Comparison of ENCODE assay signal across 7 mouse cellular contexts in genomic region chr8:119862749-119863148, GRCm38 (mm10). TPM values are rescaled to one million over a fixed set of nuclear protein-coding genes. Genes with fewer than 3 reads are reported as not detected.
DNase-seq lines count a peak whose midpoint lies in the region; ATAC-seq and TF ChIP-seq lines count a peak whose summit lies in the region.

No protein-coding gene starts in this region.

- no peaks in the 10 kb centered on the region for H3K9me3 ChIP-seq in lung, postnatal 0 days (ENCODE audit: low read length)
- H3K9me3 ChIP-seq in embryonic facial prominence, embryonic 15.5 days (replicated peaks): no peaks in the 10 kb centered on the region
- no peaks in the 10 kb centered on the region for H3K9me3 ChIP-seq in limb, embryonic 11.5 days (ENCODE audit: control insufficient read depth, low read length)
- no peaks in the 10 kb centered on the region for H3K9me3 ChIP-seq in stomach, embryonic 15.5 days

- H3K4me3 ChIP-seq in lung, postnatal 0 days (ENCODE audit: low read depth, low read length): peak overlapping the region; percentile 70
- peak overlapping the region; percentile 81 for H3K4me3 ChIP-seq in embryonic facial prominence, embryonic 15.5 days (replicated peaks)
- peak overlapping the region; percentile 74 for H3K4me3 ChIP-seq in limb, embryonic 11.5 days (ENCODE audit: low read depth, low read length)
- peak overlapping the region; percentile 81 for H3K4me3 ChIP-seq in stomach, embryonic 15.5 days (replicated peaks)

- TF ChIP-seq EP300 in lung, postnatal 0 days (IDR thresholded peaks at IDR 0.05): no peak

- 0 out of 2 replicates have a peak, but pooled peaks have one; percentile 0 for ATAC-seq in lung, postnatal 0 days
- no peak for ATAC-seq in embryonic facial prominence, embryonic 15.5 days (ENCODE audit: insufficient number of reproducible peaks, low FRiP score, low TSS enrichment, low read depth)
- no peak for ATAC-seq in limb, embryonic 11.5 days (ENCODE audit: insufficient number of reproducible peaks, low FRiP score, low TSS enrichment, low read depth)
- no peak for ATAC-seq in stomach, embryonic 15.5 days (ENCODE audit: insufficient read depth, low FRiP score, low read depth)

- no peaks in the 10 kb centered on the region for H3K36me3 ChIP-seq in lung, postnatal 0 days (ENCODE audit: insufficient read depth, low read length)
- no peaks in the 10 kb centered on the region for H3K36me3 ChIP-seq in embryonic facial prominence, embryonic 15.5 days
- H3K36me3 ChIP-seq in limb, embryonic 11.5 days (ENCODE audit: control insufficient read depth, insufficient read depth, low read length): no peaks in the 10 kb centered on the region
- H3K36me3 ChIP-seq in stomach, embryonic 15.5 days: no peaks in the 10 kb centered on the region

- 8% methylated on average over 6 of the region's 6 CpGs for WGBS in lung, postnatal 0 days
- WGBS in embryonic facial prominence, embryonic 15.5 days: 8% methylated on average over 6 of the region's 6 CpGs
- WGBS in limb, embryonic 11.5 days: 19% methylated on average over 6 of the region's 6 CpGs
- WGBS in stomach, embryonic 15.5 days: 5% methylated on average over 6 of the region's 6 CpGs

- H3K27me3 ChIP-seq in lung, postnatal 0 days (replicated peaks; ENCODE audit: insufficient read depth, low read length): no peaks in the 10 kb centered on the region
- 0 out of 2 replicates have a peak, but pooled peaks cover 21% of the 10 kb centered on the region for H3K27me3 ChIP-seq in embryonic facial prominence, embryonic 15.5 days
- peaks cover 7% of the 10 kb centered on the region for H3K27me3 ChIP-seq in limb, embryonic 11.5 days (ENCODE audit: control insufficient read depth, insufficient read depth, low read length)
- no peaks in the 10 kb centered on the region for H3K27me3 ChIP-seq in stomach, embryonic 15.5 days (replicated peaks)

- H3K27ac ChIP-seq in lung, postnatal 0 days (ENCODE audit: low read length): no peak overlapping the region
- H3K27ac ChIP-seq in embryonic facial prominence, embryonic 15.5 days (replicated peaks): peak overlapping the region; percentile 66; the same call in 1 of the 2 replicates
- H3K27ac ChIP-seq in limb, embryonic 11.5 days (replicated peaks; ENCODE audit: low read depth, low read length): no peak overlapping the region
- H3K27ac ChIP-seq in stomach, embryonic 15.5 days: peak overlapping the region; percentile 77

- peak; percentile 47 for DNase-seq in lung, postnatal 0 days (ENCODE audit: low spot score)
- DNase-seq in lung, postnatal 25 days (ENCODE audit: low spot score): no peak
- no peak for DNase-seq in limb, embryonic 11.5 days (ENCODE audit: low spot score)
- no peak for DNase-seq in left cerebral cortex, adult 18-20 months (ENCODE audit: low spot score in 2 of 2)
- DNase-seq in spleen, postnatal 10 days (ENCODE audit: low spot score in 2 of 2): no peak

- no peak for TF ChIP-seq CTCF in lung, postnatal 0 days (IDR thresholded peaks at IDR 0.05)

- no peaks in the 10 kb centered on the region for H3K4me1 ChIP-seq in lung, postnatal 0 days (ENCODE audit: insufficient read depth, low read depth, low read length)
- H3K4me1 ChIP-seq in embryonic facial prominence, embryonic 15.5 days: peaks cover 9% of the 10 kb centered on the region
- 0 out of 2 replicates have a peak, but pooled peaks cover 2% of the 10 kb centered on the region for H3K4me1 ChIP-seq in limb, embryonic 11.5 days (ENCODE audit: control insufficient read depth, insufficient read depth, low read length)
- H3K4me1 ChIP-seq in stomach, embryonic 15.5 days: peaks cover 10% of the 10 kb centered on the region; the same call in 1 of the 2 replicates

- peak overlapping the region; percentile 63; the same call in 1 of the 2 replicates for H3K9ac ChIP-seq in lung, postnatal 0 days (replicated peaks; ENCODE audit: low read depth)
- H3K9ac ChIP-seq in embryonic facial prominence, embryonic 15.5 days: peak overlapping the region; percentile 62
- peak overlapping the region; percentile 60; the same call in 1 of the 2 replicates for H3K9ac ChIP-seq in limb, embryonic 11.5 days (ENCODE audit: low read length)
- peak overlapping the region; percentile 63; the same call in 1 of the 2 replicates for H3K9ac ChIP-seq in stomach, embryonic 15.5 days

- peak overlapping the region; percentile 97 for H3K4me2 ChIP-seq in lung, postnatal 0 days (replicated peaks; ENCODE audit: low read depth, low read length)
- H3K4me2 ChIP-seq in embryonic facial prominence, embryonic 15.5 days (replicated peaks): peak overlapping the region; percentile 89
- peak overlapping the region; percentile 91 for H3K4me2 ChIP-seq in limb, embryonic 11.5 days (ENCODE audit: low read depth, severe bottlenecking)
- peak overlapping the region; percentile 91 for H3K4me2 ChIP-seq in stomach, embryonic 15.5 days

RNA-seq across cellular contexts. Expression of gene Klhl36, which starts 0.7 kb away (rescaled TPM):
- 11.4 and 11.6 TPM in 2 replicates for polyA plus RNA-seq in lung, postnatal 0 days (2015; fragmentation: Nextera tagmentation; extraction: Ambion mirVana)
- polyA plus RNA-seq in embryonic facial prominence, embryonic 15.5 days (2015; fragmentation: Nextera tagmentation; extraction: Ambion mirVana): 13.7 and 14.1 TPM in 2 replicates
- 5.3 and 6.6 TPM in 2 replicates for polyA plus RNA-seq in limb, embryonic 11.5 days (2014; fragmentation: Nextera tagmentation; extraction: Ambion mirVana)
- polyA plus RNA-seq in stomach, embryonic 15.5 days (2015; fragmentation: Nextera tagmentation; extraction: Ambion mirVana): 12.3 and 12.8 TPM in 2 replicates
- total RNA-seq in left cerebral cortex, adult 18-20 months (2021): 1 to 10 TPM; 7.7 to 8.8 TPM

RNA-seq across cellular contexts. Expression of gene Cotl1, which starts 22.4 kb away (rescaled TPM):
- 54.3 and 54.6 TPM in 2 replicates for polyA plus RNA-seq in lung, postnatal 0 days (2015; fragmentation: Nextera tagmentation; extraction: Ambion mirVana)
- polyA plus RNA-seq in embryonic facial prominence, embryonic 15.5 days (2015; fragmentation: Nextera tagmentation; extraction: Ambion mirVana): 76.6 and 105 TPM in 2 replicates
- polyA plus RNA-seq in limb, embryonic 11.5 days (2014; fragmentation: Nextera tagmentation; extraction: Ambion mirVana): 181 and 197 TPM in 2 replicates
- polyA plus RNA-seq in stomach, embryonic 15.5 days (2015; fragmentation: Nextera tagmentation; extraction: Ambion mirVana): 119 and 135 TPM in 2 replicates
- total RNA-seq in left cerebral cortex, adult 18-20 months (2021): 10 to 100 TPM; 67.0 to 69.6 TPM

RNA-seq across cellular contexts. Expression of gene Usp10, which starts 47.4 kb away (rescaled TPM):
- 38.1 and 40.3 TPM in 2 replicates for polyA plus RNA-seq in lung, postnatal 0 days (2015; fragmentation: Nextera tagmentation; extraction: Ambion mirVana)
- 111 and 114 TPM in 2 replicates for polyA plus RNA-seq in embryonic facial prominence, embryonic 15.5 days (2015; fragmentation: Nextera tagmentation; extraction: Ambion mirVana)
- 162 and 173 TPM in 2 replicates for polyA plus RNA-seq in limb, embryonic 11.5 days (2014; fragmentation: Nextera tagmentation; extraction: Ambion mirVana)
- polyA plus RNA-seq in stomach, embryonic 15.5 days (2015; fragmentation: Nextera tagmentation; extraction: Ambion mirVana): 127 and 133 TPM in 2 replicates
- 10 to 100 TPM; 87.0 to 94.9 TPM for total RNA-seq in left cerebral cortex, adult 18-20 months (2021)

RNA-seq across cellular contexts. Expression of gene Gm20388, which starts 47.9 kb away (rescaled TPM):
- not detected in 2 replicates for polyA plus RNA-seq in lung, postnatal 0 days (2015; fragmentation: Nextera tagmentation; extraction: Ambion mirVana)
- 5.9 and 8.0 TPM in 2 replicates for polyA plus RNA-seq in embryonic facial prominence, embryonic 15.5 days (2015; fragmentation: Nextera tagmentation; extraction: Ambion mirVana)
- not detected in 2 replicates for polyA plus RNA-seq in limb, embryonic 11.5 days (2014; fragmentation: Nextera tagmentation; extraction: Ambion mirVana)
- not detected in 2 replicates for polyA plus RNA-seq in stomach, embryonic 15.5 days (2015; fragmentation: Nextera tagmentation; extraction: Ambion mirVana)
- 1 to 10 TPM; 4.4 to 7.8 TPM for total RNA-seq in left cerebral cortex, adult 18-20 months (2021)

Comparison
In these comparisons a context has a peak if more than half of its experiments do, and no peak if none do; other contexts are left out.
1. H3K27ac ChIP-seq: peak in embryonic facial prominence, embryonic 15.5 days (single experiment) and stomach, embryonic 15.5 days (single experiment); none in lung, postnatal 0 days (single experiment) and limb, embryonic 11.5 days (single experiment).
2. Peak in every context shown above with its lines, with median percentiles within 50 percentile points of each other: H3K4me2 ChIP-seq, H3K4me3 ChIP-seq and H3K9ac ChIP-seq.